Mouse (Mus musculus): Measurements from ENCODE around the gene Adcy4.

- TF ChIP-seq CTCF (IDR thresholded peaks at IDR 0.05) (no peak), EP300 (IDR thresholded peaks at IDR 0.05) (peak; percentile 67)
Observed at GRCm38 (mm10) chr14:55768555-55768954, 15.3 kb downstream of the Adcy4 start.

Data from lung, postnatal 0 days (tissue).